Comparison of ENCODE assay signal across 31 mouse cellular contexts in genomic region chr9:77920481-77920880, GRCm38 (mm10). TPM values are rescaled to one million over a fixed set of nuclear protein-coding genes. Genes with fewer than 3 reads are reported as not detected.
DNase-seq lines count a peak whose midpoint lies in the region; ATAC-seq and TF ChIP-seq lines count a peak whose summit lies in the region.
"Had no signal": no experiment of that assay in that cellular context is flagged by ENCODE, and none has a peak within 500 bp of the region (broad histone marks: within the 10 kb centered on the region; RNA-seq: fewer than 3 reads in every experiment).

No protein-coding gene starts in this region.

- H3K27ac ChIP-seq in embryonic facial prominence, embryonic 13.5 days, result no peak overlapping the region
- H3K27ac ChIP-seq in embryonic facial prominence, embryonic 10.5 days (replicated peaks), result no peak overlapping the region
- no peak overlapping the region; the same call in 1 of the 2 replicates for H3K27ac ChIP-seq in heart, embryonic 10.5 days
- no peak overlapping the region for H3K27ac ChIP-seq in heart, adult 2 months
- H3K27ac ChIP-seq in liver, adult 2 months (replicated peaks; ENCODE audit: insufficient read depth, low read depth, low read length), result peak overlapping the region; percentile 57
- no peak overlapping the region for H3K27ac ChIP-seq in testis, adult 2 months (ENCODE audit: control insufficient read depth, insufficient read depth, low read depth, low read length)
- H3K27ac ChIP-seq: embryonic facial prominence, embryonic 12.5 days; embryonic facial prominence, embryonic 15.5 days; forebrain, embryonic 10.5 days; forebrain, embryonic 12.5 days had no signal

- intact Hi-C loops in heart, adult 2 months (cut with DNase I), result no loop called here

- TF ChIP-seq CTCF in heart, adult 2 months (IDR thresholded peaks at IDR 0.05), result no peak
- TF ChIP-seq CTCF in liver, adult 2 months (IDR thresholded peaks at IDR 0.05; ENCODE audit: low read depth, low read length), result no peak
- no peak for TF ChIP-seq CTCF in testis, adult 2 months (IDR thresholded peaks at IDR 0.05; ENCODE audit: control insufficient read depth, insufficient read depth, insufficient replicate concordance, low read depth, low read length)

- no peaks in the 10 kb centered on the region for H3K27me3 ChIP-seq in embryonic facial prominence, embryonic 13.5 days
- H3K27me3 ChIP-seq in embryonic facial prominence, embryonic 10.5 days (replicated peaks; ENCODE audit: low read depth, poor library complexity, severe bottlenecking), result no peaks in the 10 kb centered on the region
- H3K27me3 ChIP-seq in heart, embryonic 10.5 days (ENCODE audit: insufficient read depth, poor library complexity, severe bottlenecking), result no peaks in the 10 kb centered on the region
- H3K27me3 ChIP-seq in heart, adult 2 months (ENCODE audit: control insufficient read depth, insufficient read depth, low read length), result no peaks in the 10 kb centered on the region
- H3K27me3 ChIP-seq in liver, adult 2 months (ENCODE audit: control insufficient read depth, insufficient read depth, low read length), result no peaks in the 10 kb centered on the region
- no peaks in the 10 kb centered on the region for H3K27me3 ChIP-seq in testis, adult 2 months (ENCODE audit: control insufficient read depth, insufficient read depth, low read length)
- H3K27me3 ChIP-seq: CH12.LX; embryonic facial prominence, embryonic 12.5 days; embryonic facial prominence, embryonic 15.5 days; forebrain, embryonic 12.5 days; Patski had no signal

- H3K4me1 ChIP-seq in embryonic facial prominence, embryonic 13.5 days, result peaks cover 67% of the 10 kb centered on the region
- peaks cover 61% of the 10 kb centered on the region for H3K4me1 ChIP-seq in embryonic facial prominence, embryonic 10.5 days
- peaks cover 52% of the 10 kb centered on the region for H3K4me1 ChIP-seq in heart, embryonic 10.5 days
- peaks cover 17% of the 10 kb centered on the region for H3K4me1 ChIP-seq in heart, adult 2 months (ENCODE audit: control insufficient read depth, insufficient read depth, low read length)
- peaks cover 46% of the 10 kb centered on the region for H3K4me1 ChIP-seq in liver, adult 2 months (ENCODE audit: control insufficient read depth, insufficient read depth, low read length)
- peaks cover 12% of the 10 kb centered on the region for H3K4me1 ChIP-seq in testis, adult 2 months (ENCODE audit: control insufficient read depth, insufficient read depth, low read length)

- no peak for TF ChIP-seq POLR2A in heart, adult 2 months (IDR thresholded peaks at IDR 0.05; ENCODE audit: insufficient read depth, low read depth, low read length)
- TF ChIP-seq POLR2A in liver, adult 2 months (IDR thresholded peaks at IDR 0.05; ENCODE audit: extremely low read depth, insufficient read depth, low read length), result no peak
- no peak for TF ChIP-seq POLR2A in testis, adult 2 months (IDR thresholded peaks at IDR 0.05; ENCODE audit: control insufficient read depth, low read depth, low read length)

- ATAC-seq in embryonic facial prominence, embryonic 13.5 days (ENCODE audit: insufficient number of reproducible peaks, insufficient read depth, low FRiP score, low TSS enrichment, low read depth), result no peak
- ATAC-seq: activated CD4-positive, CD25-positive, alpha-beta regulatory T cell, adult 4 months; CD4-positive, CD25-positive, alpha-beta regulatory T cell, adult 4 months; forebrain, embryonic 14.5 days; forebrain, embryonic 16.5 days; Patski had no signal

- 0 out of 2 replicates have a peak overlapping the region, but pooled peaks have one; percentile 27 for H3K9ac ChIP-seq in embryonic facial prominence, embryonic 13.5 days
- no peak overlapping the region for H3K9ac ChIP-seq in heart, adult 2 months (ENCODE audit: low read depth, low read length)
- peak overlapping the region; percentile 56; the same call in 1 of the 2 replicates for H3K9ac ChIP-seq in liver, adult 2 months (ENCODE audit: low read depth, low read length)
- H3K9ac ChIP-seq: embryonic facial prominence, embryonic 12.5 days; embryonic facial prominence, embryonic 15.5 days; forebrain, embryonic 12.5 days had no signal

- H3K36me3 ChIP-seq in embryonic facial prominence, embryonic 13.5 days, result no peaks in the 10 kb centered on the region
- peaks cover 13% of the 10 kb centered on the region for H3K36me3 ChIP-seq in embryonic facial prominence, embryonic 10.5 days (replicated peaks)
- H3K36me3 ChIP-seq in heart, embryonic 10.5 days, result no peaks in the 10 kb centered on the region
- peaks cover 3% of the 10 kb centered on the region; the same call in 1 of the 2 replicates for H3K36me3 ChIP-seq in heart, adult 2 months (ENCODE audit: control insufficient read depth, insufficient read depth, low read length)
- H3K36me3 ChIP-seq in liver, adult 2 months (ENCODE audit: control insufficient read depth, insufficient read depth, low read length), result no peaks in the 10 kb centered on the region
- H3K36me3 ChIP-seq in testis, adult 2 months (ENCODE audit: control insufficient read depth, insufficient read depth, low read length), result no peaks in the 10 kb centered on the region
- H3K36me3 ChIP-seq: embryonic facial prominence, embryonic 12.5 days; embryonic facial prominence, embryonic 15.5 days; forebrain, embryonic 12.5 days had no signal

- no peak overlapping the region for H3K4me2 ChIP-seq in embryonic facial prominence, embryonic 13.5 days
- H3K4me2 ChIP-seq: embryonic facial prominence, embryonic 12.5 days; embryonic facial prominence, embryonic 15.5 days; forebrain, embryonic 12.5 days had no signal

- no peak for DNase-seq in embryonic facial prominence, embryonic 10.5 days (ENCODE audit: low spot score)
- peak; percentile 53 for DNase-seq in heart, embryonic 10.5 days (ENCODE audit: low spot score)
- DNase-seq in heart, adult 2 months, result no peak
- DNase-seq in liver, adult 2 months (ENCODE audit: extremely low read depth, low read depth, low spot score), result peak; percentile 71
- DNase-seq in liver, result no peak
- DNase-seq in testis, postnatal 10 days (ENCODE audit: low spot score), result no peak
- DNase-seq: adrenal gland, adult 8-10 months; adrenal gland, postnatal 14 days; adrenal gland, postnatal 36 days; B cell, adult 2 months; cerebellum, adult 11 months; cerebellum, adult 18-20 months; cerebellum, adult 8-10 months; cerebellum, adult 9-11 months; cerebellum, postnatal 14 days; cerebellum, postnatal 36 days; embryo, embryonic 11 days had no signal

- H3K4me3 ChIP-seq in embryonic facial prominence, embryonic 13.5 days, result no peak overlapping the region
- no peak overlapping the region for H3K4me3 ChIP-seq in embryonic facial prominence, embryonic 10.5 days
- H3K4me3 ChIP-seq in heart, embryonic 10.5 days, result no peak overlapping the region
- no peak overlapping the region for H3K4me3 ChIP-seq in heart, adult 2 months
- H3K4me3 ChIP-seq in liver, adult 2 months (ENCODE audit: insufficient read depth, low read depth, low read length), result peak overlapping the region; percentile 20; the same call in 1 of the 2 replicates
- 0 out of 2 replicates have a peak overlapping the region, but pooled peaks have one; percentile 14 for H3K4me3 ChIP-seq in testis, adult 2 months (ENCODE audit: control insufficient read depth, low read depth, low read length)
- H3K4me3 ChIP-seq: embryonic facial prominence, embryonic 12.5 days; embryonic facial prominence, embryonic 15.5 days; erythroblast, embryonic 14.5 days; forebrain, embryonic 10.5 days; forebrain, embryonic 12.5 days had no signal

- 59% methylated on average over 3 of the region's 3 CpGs for WGBS in embryonic facial prominence, embryonic 13.5 days
- WGBS in embryonic facial prominence, embryonic 10.5 days, result 77% methylated on average over 3 of the region's 3 CpGs
- WGBS in heart, embryonic 10.5 days, result 86% methylated on average over 3 of the region's 3 CpGs
- WGBS in heart, adult 2 months, result 86% methylated on average over 3 of the region's 3 CpGs
- WGBS in liver, adult 2 months, result 26% methylated on average over 3 of the region's 3 CpGs

- H3K9me3 ChIP-seq in embryonic facial prominence, embryonic 13.5 days, result no peaks in the 10 kb centered on the region
- H3K9me3 ChIP-seq in embryonic facial prominence, embryonic 10.5 days, result no peaks in the 10 kb centered on the region
- H3K9me3 ChIP-seq in heart, embryonic 10.5 days, result no peaks in the 10 kb centered on the region
- H3K9me3 ChIP-seq: embryonic facial prominence, embryonic 12.5 days; embryonic facial prominence, embryonic 15.5 days; forebrain, embryonic 10.5 days; forebrain, embryonic 12.5 days; G1E had no signal

- TF ChIP-seq EP300 in heart, adult 2 months (IDR thresholded peaks at IDR 0.05; ENCODE audit: insufficient read depth, low read depth, low read length), result no peak

- H3K79me2 ChIP-seq in heart, adult 2 months (replicated peaks; ENCODE audit: control insufficient read depth, insufficient read depth, low read length), result peaks cover 6% of the 10 kb centered on the region
- H3K79me2 ChIP-seq in liver, adult 2 months (ENCODE audit: control insufficient read depth, insufficient read depth, low read length), result peaks cover 54% of the 10 kb centered on the region

RNA-seq across cellular contexts. Expression of gene Elovl5, which starts 3.3 kb away (rescaled TPM):
- 65.4 and 78.8 TPM in 2 replicates for polyA plus RNA-seq in embryonic facial prominence, embryonic 13.5 days (2015; fragmentation: Nextera tagmentation; extraction: Ambion mirVana)
- polyA plus RNA-seq in embryonic facial prominence, embryonic 10.5 days (2016; fragmentation: Nextera tagmentation; extraction: Ambion mirVana), result 90.4 and 96.1 TPM in 2 replicates
- 93.6 and 93.9 TPM in 2 replicates for polyA plus RNA-seq in heart, embryonic 10.5 days (2016; fragmentation: Nextera tagmentation; extraction: Ambion mirVana)
- 10 to 100 TPM; 34.0 to 37.5 TPM for total RNA-seq in heart, adult 2 months (2021)
- 35.9 and 50.2 TPM in 2 replicates for polyA plus RNA-seq in heart, adult 2 months (2012; rRNA removed)
- 228 and 280 TPM in 2 replicates for total RNA-seq in liver, adult 2 months (2014; rRNA removed)
- 234 and 322 TPM in 2 replicates for polyA plus RNA-seq in liver, adult 2 months (2012; rRNA removed)
- polyA plus RNA-seq in testis, adult 2 months (2012; rRNA removed), result 54.1 and 74.7 TPM in 2 replicates

Comparison
In these comparisons a context has a peak if more than half of its experiments do, and no peak if none do; other contexts are left out.
1. DNase-seq: peak in heart, embryonic 10.5 days (single experiment) and liver, adult 2 months (single experiment); none in embryonic facial prominence, embryonic 10.5 days (single experiment), heart, adult 2 months (0 of 2), liver (single experiment) and testis, postnatal 10 days (single experiment).
2. H3K4me3 ChIP-seq: peak in liver, adult 2 months (single experiment) and testis, adult 2 months (single experiment); none in embryonic facial prominence, embryonic 13.5 days (single experiment), embryonic facial prominence, embryonic 10.5 days (single experiment), heart, embryonic 10.5 days (single experiment) and heart, adult 2 months (single experiment).